Mouse (Mus musculus) lung, postnatal 0 days (tissue): ENCODE measurements at regions not wholly inside any gene's neighbourhood (a gene's known extent, or its start where the extent isn't known, plus 50 kb on each side); places are given as distances from the start of the nearest gene placed in this dataset.

Source experiments
- CTCF ChIP-seq: IDR thresholded peaks from 2 replicates; pipeline ENCODE4 v1.5.1; 2016; ENCODE audit warnings: antibody characterized with exemption, mild to moderate bottlenecking
- EP300 ChIP-seq: IDR thresholded peaks from 2 replicates; pipeline ENCODE4 v1.6.1; 2016; ENCODE audit warnings: antibody characterized with exemption, mild to moderate bottlenecking, control low read depth

DNA sequence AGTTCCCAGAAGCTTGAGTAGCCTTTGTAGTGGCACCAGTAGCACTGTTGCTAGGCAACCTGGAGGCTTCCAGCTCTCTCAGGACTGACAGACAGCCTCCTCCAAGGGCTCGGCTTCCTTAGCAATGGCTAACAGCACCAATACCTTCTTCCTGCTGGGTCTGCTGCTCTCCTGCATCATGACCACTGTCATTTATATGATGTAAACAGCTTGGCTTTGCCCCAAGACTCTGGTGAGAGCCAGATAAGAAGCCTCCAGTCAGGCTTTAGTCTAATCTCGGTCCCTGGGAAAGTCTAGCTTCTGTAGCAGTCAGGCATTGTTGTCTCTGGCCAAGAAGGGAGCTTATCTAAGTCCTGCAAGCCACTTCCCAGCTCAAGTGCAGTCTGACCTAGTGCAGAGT, 163.1 kb upstream of the Map1b start:
- no peak for TF ChIP-seq CTCF
- TF ChIP-seq EP300 = no peak
